Mouse (Mus musculus) brain, embryonic 14.5 days (tissue): Measurements from ENCODE around the gene Grn.

Source experiments
- CTCF ChIP-seq: fragments of 200-500 bp; IDR thresholded peaks from 2 replicates; pipeline ENCODE4 v1.5.1; 2012; ENCODE audit warnings: inconsistent platforms, mild to moderate bottlenecking, moderate library complexity, borderline replicate concordance; ENCODE audit not compliant: insufficient read depth, insufficient read length; ENCODE audit errors: extremely low read depth
- POLR2A ChIP-seq: fragments of 200-500 bp; IDR thresholded peaks from 2 replicates; pipeline ENCODE4 v1.6.1; 2012; ENCODE audit warnings: mild to moderate bottlenecking, inconsistent platforms, borderline replicate concordance; ENCODE audit not compliant: poor library complexity, insufficient read depth, insufficient read length, severe bottlenecking; ENCODE audit errors: extremely low read depth

DNA sequence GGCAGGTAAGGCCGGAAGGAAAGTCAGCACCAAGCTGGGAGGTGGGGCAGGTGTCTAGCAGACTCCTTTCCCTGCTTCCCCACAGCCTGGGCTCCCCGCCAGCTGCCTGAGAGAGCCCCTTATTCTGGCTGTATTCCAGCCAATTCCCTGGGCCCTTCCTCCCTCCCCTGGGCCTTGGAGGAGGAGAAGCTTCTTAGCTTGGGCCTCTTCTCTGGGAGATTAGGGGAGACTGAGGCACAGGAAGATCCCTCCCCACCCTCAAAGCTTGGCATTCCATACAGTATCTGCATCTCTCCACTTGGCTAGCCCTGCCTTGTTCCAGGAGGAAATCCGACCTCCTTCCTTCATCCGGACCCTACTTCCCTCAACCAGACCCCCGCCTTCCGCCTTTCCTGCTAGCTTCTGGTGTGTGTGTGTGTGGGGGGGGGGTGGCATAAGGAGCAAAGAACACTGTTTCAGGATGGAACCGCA, 15.8 kb downstream of the Grn start:
- TF ChIP-seq CTCF, result no peak
- no peak for TF ChIP-seq POLR2A
